Mouse (Mus musculus) myocyte (in vitro differentiated cells): ENCODE measurements around the gene Pold2.

Experiments
- CEBPB ChIP-seq: IDR thresholded peaks from 2 replicates; pipeline ENCODE4 v1.6.1; 2011; ENCODE audit warnings: mild to moderate bottlenecking, moderate library complexity; ENCODE audit not compliant: poor library complexity, insufficient read depth, severe bottlenecking
- E2F4 ChIP-seq: IDR thresholded peaks from one replicate; pipeline ENCODE4 v1.6.1; 2011; ENCODE audit warnings: mild to moderate bottlenecking, control low read depth, moderate library complexity; ENCODE audit not compliant: insufficient read depth
- MAX ChIP-seq: IDR thresholded peaks from one replicate; pipeline ENCODE4 v1.6.1; 2011; ENCODE audit warnings: low read depth, mild to moderate bottlenecking, control low read depth
- MYOD1 ChIP-seq, 3 experiments: IDR thresholded peaks; one replicate each; pipeline ENCODE4 v1.6.1; 2011; ENCODE audit warnings: control low read depth in 2 of 3, low read depth in 2 of 3, mild to moderate bottlenecking in 2 of 3, moderate library complexity in 1 of 3; ENCODE audit not compliant: insufficient read length in 2 of 3, control insufficient read depth in 1 of 3
- MYOG ChIP-seq, 3 experiments: IDR thresholded peaks; one replicate each; pipeline ENCODE4 v1.6.1; 2011; ENCODE audit warnings: control low read depth in 2 of 3, low read depth in 2 of 3, mild to moderate bottlenecking in 2 of 3; ENCODE audit not compliant: insufficient read length in 2 of 3, control insufficient read depth in 1 of 3, insufficient read depth in 1 of 3
- POLR2A ChIP-seq: IDR thresholded peaks from one replicate; pipeline ENCODE4 v1.6.1; 2011; ENCODE audit warnings: low read depth, mild to moderate bottlenecking, control low read depth, moderate library complexity; ENCODE audit not compliant: insufficient read length
- POLR2AphosphoS2 ChIP-seq: IDR thresholded peaks from one replicate; pipeline ENCODE4 v1.6.1; 2011; ENCODE audit warnings: low read depth, control low read depth; ENCODE audit not compliant: insufficient read length
- REST ChIP-seq: IDR thresholded peaks from one replicate; pipeline ENCODE4 v1.6.1; 2011; ENCODE audit warnings: mild to moderate bottlenecking, control low read depth, moderate library complexity; ENCODE audit not compliant: insufficient read depth, insufficient read length
- SRF ChIP-seq: IDR thresholded peaks from one replicate; pipeline ENCODE4 v1.6.1; 2011; ENCODE audit warnings: low read depth; ENCODE audit not compliant: control insufficient read depth, insufficient read length
- TCF12 ChIP-seq: IDR thresholded peaks from one replicate; pipeline ENCODE4 v1.6.1; 2011; ENCODE audit warnings: mild to moderate bottlenecking, control low read depth; ENCODE audit not compliant: poor library complexity, insufficient read depth, severe bottlenecking
- TCF3 ChIP-seq: IDR thresholded peaks from one replicate; pipeline ENCODE4 v1.6.1; 2011; ENCODE audit warnings: low read depth, control low read depth; ENCODE audit not compliant: insufficient read length
- USF1 ChIP-seq: IDR thresholded peaks from one replicate; pipeline ENCODE4 v1.6.1; 2011; ENCODE audit warnings: low read depth, mild to moderate bottlenecking, control low read depth, moderate library complexity

- TF ChIP-seq POLR2A = no peak
- TF ChIP-seq TCF12 = no peak
- no peak for TF ChIP-seq E2F4
- TF ChIP-seq MYOD1 (IDR thresholded peaks at IDR 0.05; ENCODE audit: control insufficient read depth in 1 of 3, insufficient read length in 2 of 3, low read depth in 2 of 3) = no peak
- no peak for TF ChIP-seq MYOG (IDR thresholded peaks at IDR 0.05; ENCODE audit: control insufficient read depth in 1 of 3, insufficient read depth in 1 of 3, insufficient read length in 2 of 3, low read depth in 2 of 3)
- no peak for TF ChIP-seq MAX
- no peak for TF ChIP-seq POLR2AphosphoS2
- TF ChIP-seq SRF = no peak
- no peak for TF ChIP-seq USF1
- no peak for TF ChIP-seq CEBPB
- TF ChIP-seq REST = no peak
- no peak for TF ChIP-seq TCF3
Measured at GRCm38 (mm10) chr11:5893807-5894206, 15.7 kb upstream of the Pold2 start.
